Mouse (Mus musculus) C2C12 (cell line): Measurements from ENCODE around the gene Cntnap2. TPM values are rescaled to one million over a fixed set of nuclear protein-coding genes. Genes with fewer than 3 reads are reported as not detected.

Experiments
- H3K27me3 ChIP-seq: one replicate; pipeline ENCODE4 v1.6.1; 2011; ENCODE audit not compliant: control insufficient read depth, insufficient read depth, insufficient read length
- H3K36me3 ChIP-seq: one replicate; pipeline ENCODE4 v1.6.1; 2011; ENCODE audit not compliant: control insufficient read depth, insufficient read depth
- H3K4me3 ChIP-seq: one replicate; pipeline ENCODE4 v1.5.1; 2011; ENCODE audit warnings: mild to moderate bottlenecking, control low read depth; ENCODE audit not compliant: poor library complexity, insufficient read depth, severe bottlenecking
- H3K79me2 ChIP-seq: one replicate; pipeline ENCODE4 v1.6.1; 2011; ENCODE audit not compliant: control insufficient read depth, insufficient read depth
- H3K79me3 ChIP-seq: one replicate; pipeline ENCODE4 v1.6.1; 2011; ENCODE audit warnings: low read depth, control low read depth
- H3ac ChIP-seq: one replicate; pipeline ENCODE3; 2011; ENCODE audit warnings: low read depth; ENCODE audit not compliant: control insufficient read depth, insufficient read length
- CEBPB ChIP-seq: IDR thresholded peaks from one replicate; pipeline ENCODE4 v1.6.1; 2011; ENCODE audit warnings: low read depth, mild to moderate bottlenecking, control low read depth, moderate library complexity
- CTCF ChIP-seq: IDR thresholded peaks from one replicate; pipeline ENCODE4 v1.5.1; 2011; ENCODE audit not compliant: control insufficient read depth, insufficient read depth, insufficient read length
- FOSL1 ChIP-seq: IDR thresholded peaks from one replicate; pipeline ENCODE4 v1.8.0; 2011; ENCODE audit warnings: mild to moderate bottlenecking, low read length; ENCODE audit not compliant: poor library complexity, insufficient read depth, severe bottlenecking
- MAX ChIP-seq: IDR thresholded peaks from one replicate; pipeline ENCODE4 v1.6.1; 2011; ENCODE audit warnings: mild to moderate bottlenecking, control low read depth
- MYOD1 ChIP-seq: IDR thresholded peaks from one replicate; pipeline ENCODE4 v1.6.1; 2011; ENCODE audit warnings: low read depth; ENCODE audit not compliant: control insufficient read depth, insufficient read length
- MYOG ChIP-seq: IDR thresholded peaks from one replicate; pipeline ENCODE4 v1.6.1; 2011; ENCODE audit not compliant: control insufficient read depth, insufficient read length; ENCODE audit errors: extremely low read depth
- USF1 ChIP-seq: IDR thresholded peaks from one replicate; pipeline ENCODE4 v1.6.1; 2011; ENCODE audit warnings: low read depth, mild to moderate bottlenecking, control low read depth, moderate library complexity
- polyA plus RNA-seq: library from polyadenylated mRNA; unstranded; fragments of >200 nt; fragmentation: generic; extraction: Trizol; gene quantifications from one replicate; pipeline ENCODE4 v1.2.1, GENCODE M21; 2012; ENCODE audit warnings: missing spikeins

Cntnap2 gene
- polyA plus RNA-seq, 1 experiment, result 0.02 TPM

GRCm38 (mm10) chr6:47227601-47228000, 2168.4 kb downstream of the Cntnap2 start:
- Histone ChIP-seq H3K36me3 (no peaks in the 10 kb centered on the region), H3K4me3 (no peak overlapping the region)
- no peak for TF ChIP-seq MAX
- no peak for TF ChIP-seq FOSL1
- no peak for TF ChIP-seq MYOG
- TF ChIP-seq CEBPB, result no peak
- TF ChIP-seq MYOD1, result no peak
- no peak for TF ChIP-seq USF1
- TF ChIP-seq CTCF, result no peak

GRCm38 (mm10) chr6:47228676-47229317, 2169.6 kb downstream of the Cntnap2 start:
- Histone ChIP-seq H3K79me2 (no peaks in the 10 kb centered on the region), H3K27me3 (no peaks in the 10 kb centered on the region), H3K79me3 (no peaks in the 10 kb centered on the region), H3ac (no peak overlapping the region), H3K4me3 (no peak overlapping the region), H3K36me3 (no peaks in the 10 kb centered on the region)
- TF ChIP-seq USF1, result no peak
- no peak for TF ChIP-seq FOSL1
- no peak for TF ChIP-seq MAX
- no peak for TF ChIP-seq MYOG
- TF ChIP-seq MYOD1, result no peak
- no peak for TF ChIP-seq CTCF
- TF ChIP-seq CEBPB, result no peak

More at GRCm38 (mm10) chr6:47227601-47228000, 2168.4 kb downstream of the Cntnap2 start:
- H3K79me3 ChIP-seq, result no peaks in the 10 kb centered on the region
- no peak overlapping the region for H3ac ChIP-seq
- no peaks in the 10 kb centered on the region for H3K79me2 ChIP-seq
- no peaks in the 10 kb centered on the region for H3K27me3 ChIP-seq

GRCm38 (mm10) chr6:47231513-47231912, 2172.4 kb downstream of the Cntnap2 start:
- no peaks in the 10 kb centered on the region for H3K79me2 ChIP-seq
- no peaks in the 10 kb centered on the region for H3K36me3 ChIP-seq
- H3K27me3 ChIP-seq, result no peaks in the 10 kb centered on the region

GRCm38 (mm10) chr6:47239376-47239921, 2180.3 kb downstream of the Cntnap2 start:
- TF ChIP-seq MYOG, result no peak
- no peak for TF ChIP-seq USF1
- Histone ChIP-seq H3K79me3 (no peaks in the 10 kb centered on the region), H3K79me2 (no peaks in the 10 kb centered on the region), H3ac (no peak overlapping the region), H3K36me3 (no peaks in the 10 kb centered on the region), H3K4me3 (no peak overlapping the region), H3K27me3 (no peaks in the 10 kb centered on the region)

More at GRCm38 (mm10) chr6:47231513-47231912, 2172.4 kb downstream of the Cntnap2 start:
- H3K79me3 ChIP-seq, result no peaks in the 10 kb centered on the region
- H3K4me3 ChIP-seq, result no peak overlapping the region
- H3ac ChIP-seq, result no peak overlapping the region
- no peak for TF ChIP-seq MAX
- TF ChIP-seq FOSL1, result no peak
- TF ChIP-seq MYOD1, result no peak
- no peak for TF ChIP-seq CEBPB
- TF ChIP-seq MYOG, result no peak
- no peak for TF ChIP-seq CTCF
- TF ChIP-seq USF1, result no peak

- Histone ChIP-seq H3K36me3 (no peaks in the 10 kb centered on the region), H3K79me2 (no peaks in the 10 kb centered on the region), H3ac (no peak overlapping the region), H3K27me3 (no peaks in the 10 kb centered on the region), H3K4me3 (no peak overlapping the region), H3K79me3 (no peaks in the 10 kb centered on the region)
- TF ChIP-seq MAX (no peak), FOSL1 (no peak), USF1 (no peak), MYOD1 (no peak), CEBPB (no peak), MYOG (no peak), CTCF (no peak)
Observed at GRCm38 (mm10) chr6:47241379-47241778, 2182.2 kb downstream of the Cntnap2 start.

GRCm38 (mm10) chr6:47243863-47244606, 2184.9 kb downstream of the Cntnap2 start:
- H3K4me3 ChIP-seq, result no peak overlapping the region
- no peak overlapping the region for H3ac ChIP-seq
- no peak for TF ChIP-seq MAX
- no peak for TF ChIP-seq MYOD1
- TF ChIP-seq CEBPB, result no peak
- TF ChIP-seq USF1, result no peak
- TF ChIP-seq FOSL1, result no peak
- TF ChIP-seq MYOG, result no peak
- no peak for TF ChIP-seq CTCF
- H3K27me3 ChIP-seq, result no peaks in the 10 kb centered on the region
- no peaks in the 10 kb centered on the region for H3K36me3 ChIP-seq
- no peaks in the 10 kb centered on the region for H3K79me2 ChIP-seq
- no peaks in the 10 kb centered on the region for H3K79me3 ChIP-seq
